Mouse (Mus musculus) embryonic facial prominence, embryonic 15.5 days (tissue): ENCODE results near the gene Kcne3. TPM values are rescaled to one million over a fixed set of nuclear protein-coding genes. Genes with fewer than 3 reads are reported as not detected.

Experiments
- ATAC-seq: fragments of 200-750 bp; cut with Nextera tagmentation; 2 replicates; pipeline ENCODE4 v1.8.0; 2017; ENCODE audit warnings: low read depth, moderate TSS enrichment; ENCODE audit not compliant: insufficient number of reproducible peaks, low FRiP score, low TSS enrichment
- H3K27ac ChIP-seq: fragments of 300-500 bp; sonication (generic); replicated peaks from 2 replicates; pipeline ENCODE4 v1.5.1; 2015; ENCODE audit warnings: mild to moderate bottlenecking, inconsistent platforms
- H3K27me3 ChIP-seq: fragments of 300-500 bp; sonication (generic); 2 replicates; pipeline ENCODE4 v1.6.1; 2015; ENCODE audit warnings: inconsistent platforms
- H3K36me3 ChIP-seq: fragments of 300-500 bp; sonication (generic); 2 replicates; pipeline ENCODE4 v1.6.1; 2015; ENCODE audit warnings: mild to moderate bottlenecking, inconsistent platforms
- H3K4me1 ChIP-seq: fragments of 300-500 bp; sonication (generic); 2 replicates; pipeline ENCODE4 v1.6.1; 2015; ENCODE audit warnings: inconsistent platforms
- H3K4me2 ChIP-seq: fragments of 300-500 bp; sonication (generic); replicated peaks from 2 replicates; pipeline ENCODE4 v1.6.1; 2015; ENCODE audit warnings: mild to moderate bottlenecking, inconsistent platforms
- H3K4me3 ChIP-seq: fragments of 300-500 bp; sonication (generic); replicated peaks from 2 replicates; pipeline ENCODE4 v1.5.1; 2015; ENCODE audit warnings: mild to moderate bottlenecking, inconsistent platforms
- H3K9ac ChIP-seq: fragments of 300-500 bp; sonication (generic); 2 replicates; pipeline ENCODE4 v1.6.1; 2015; ENCODE audit warnings: inconsistent platforms
- H3K9me3 ChIP-seq: fragments of 300-500 bp; sonication (generic); replicated peaks from 2 replicates; pipeline ENCODE4 v1.6.1; 2016; ENCODE audit warnings: inconsistent platforms
- WGBS: fragments of 180-500 bp; shearing (Covaris S2); methylation state at CpG from one replicate; pipeline ENCODE4 v1.1.7; 2015; 5-methylcytosine and 5-hydroxymethylcytosine counted together
- polyA plus RNA-seq: library from polyadenylated mRNA; unstranded; fragments of >200 nt; fragmentation: Nextera tagmentation; extraction: Ambion mirVana; gene quantifications from 2 replicates; pipeline ENCODE4 v1.2.1, GENCODE M21; 2015

Kcne3 gene
- polyA plus RNA-seq, 1 experiment from 2014 or later = 17.6 TPM

DNA sequence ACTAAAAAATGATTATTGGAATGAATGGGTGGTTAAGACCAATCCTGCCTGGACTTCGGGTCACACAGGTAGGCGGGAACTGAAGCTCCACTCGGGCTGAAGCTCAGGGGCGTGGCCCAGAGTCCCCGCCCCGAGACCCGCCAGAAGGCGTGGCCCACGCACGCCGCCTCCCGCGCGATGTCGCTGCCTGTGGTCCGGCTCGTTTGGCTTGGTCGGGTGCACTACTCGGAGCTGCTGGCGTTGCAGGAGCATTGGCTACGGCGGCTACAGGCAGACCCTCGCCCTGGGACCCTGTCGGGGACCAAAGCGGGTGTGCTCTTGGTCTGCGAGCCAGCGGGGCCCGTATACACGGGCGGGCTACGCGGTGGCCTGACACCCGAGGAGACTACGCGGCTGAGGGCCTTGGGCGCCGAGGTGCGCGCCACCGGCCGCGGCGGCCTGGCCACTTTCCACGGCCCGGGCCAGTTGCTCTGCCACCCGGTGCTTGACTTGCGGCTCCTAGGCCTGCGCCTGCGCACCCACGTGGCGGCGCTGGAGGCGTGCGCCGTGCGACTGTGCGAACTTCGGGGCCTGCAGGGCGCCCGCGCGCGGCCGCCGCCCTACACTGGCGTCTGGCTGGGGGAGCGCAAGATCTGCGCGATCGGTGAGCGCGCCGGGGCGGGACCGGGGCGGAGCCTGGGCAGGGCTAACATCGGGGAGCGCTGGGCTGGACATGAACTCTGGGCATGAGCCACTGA lies 17.0 kb upstream of the Kcne3 start, which contains the start of gene Lipt2:
Gene Lipt2 (plus strand): TSS at position 173 of the 737 bp plus-strand sequence.
- peak; percentile 95 for ATAC-seq
- WGBS = under 1% methylated on average over 66 of the region's 78 CpGs
- Histone ChIP-seq H3K4me1 (peaks cover 9% of the 10 kb centered on the region; the same call in 1 of the 2 replicates), H3K9ac (peak within 1 kb of the TSS; percentile 92), H3K36me3 (no peaks in the 10 kb centered on the region), H3K4me2 (peak within 1 kb of the TSS; percentile 84), H3K27me3 (no peaks in the 10 kb centered on the region), H3K27ac (peak within 1 kb of the TSS; percentile 98), H3K9me3 (no peaks in the 10 kb centered on the region), H3K4me3 (peak within 1 kb of the TSS; percentile 93)

DNA sequence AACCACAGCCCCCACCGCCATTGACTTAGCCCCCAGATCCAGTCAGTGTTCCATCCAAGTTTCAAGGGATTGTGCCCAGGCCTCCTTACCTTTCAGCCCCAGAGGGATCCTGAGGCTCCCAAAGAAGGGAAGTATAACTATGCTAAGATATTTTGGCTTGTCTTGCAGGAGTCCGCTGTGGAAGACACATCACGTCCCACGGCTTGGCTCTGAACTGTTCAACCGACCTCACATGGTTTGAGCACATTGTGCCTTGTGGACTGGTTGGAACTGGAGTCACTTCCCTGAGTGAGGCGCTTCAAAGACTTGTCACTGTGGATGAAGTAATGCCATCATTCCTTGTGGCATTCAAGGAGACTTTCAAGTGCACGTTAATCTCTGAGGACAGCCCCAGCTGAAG lies 16.3 kb upstream of the Kcne3 start:
- peak overlapping the region; percentile 92 for H3K9ac ChIP-seq
- peaks cover 9% of the 10 kb centered on the region; the same call in 1 of the 2 replicates for H3K4me1 ChIP-seq
- H3K36me3 ChIP-seq = no peaks in the 10 kb centered on the region
- H3K27ac ChIP-seq = peak overlapping the region; percentile 98
- WGBS = 57% methylated on average over 7 of the region's 7 CpGs
- no peak for ATAC-seq
- H3K9me3 ChIP-seq = no peaks in the 10 kb centered on the region
- no peaks in the 10 kb centered on the region for H3K27me3 ChIP-seq
- peak overlapping the region; percentile 84 for H3K4me2 ChIP-seq
- peak overlapping the region; percentile 93 for H3K4me3 ChIP-seq

DNA sequence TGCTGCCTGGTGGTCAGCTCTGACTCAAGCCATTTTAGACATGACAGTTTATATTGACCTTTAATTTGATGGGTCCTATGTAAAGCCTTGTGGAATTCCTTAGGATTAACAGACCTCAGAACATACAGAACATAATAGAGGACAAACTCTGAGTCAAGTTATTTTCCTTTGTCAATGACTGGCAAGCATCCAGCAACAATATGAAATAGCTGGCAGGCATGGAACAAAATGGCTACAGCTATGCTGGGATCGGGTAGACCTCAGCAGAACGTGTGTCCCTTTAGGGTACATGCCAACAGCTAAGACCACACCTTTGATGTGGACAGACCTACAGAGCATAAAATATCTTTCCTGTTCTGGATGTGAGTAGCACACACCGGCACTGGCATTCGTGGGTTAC lies 12.8 kb upstream of the Kcne3 start:
- Histone ChIP-seq H3K4me1 (peaks cover 9% of the 10 kb centered on the region; the same call in 1 of the 2 replicates), H3K27me3 (no peaks in the 10 kb centered on the region), H3K9me3 (no peaks in the 10 kb centered on the region), H3K36me3 (no peaks in the 10 kb centered on the region), H3K27ac (no peak overlapping the region), H3K9ac (no peak overlapping the region), H3K4me3 (no peak overlapping the region), H3K4me2 (no peak overlapping the region)
- 43% methylated on average over 4 of the region's 4 CpGs for WGBS
- ATAC-seq = no peak

- Histone ChIP-seq H3K4me1 (no peaks in the 10 kb centered on the region), H3K36me3 (no peaks in the 10 kb centered on the region), H3K27ac (no peak overlapping the region), H3K9ac (no peak overlapping the region), H3K4me3 (no peak overlapping the region), H3K27me3 (no peaks in the 10 kb centered on the region), H3K4me2 (no peak overlapping the region), H3K9me3 (no peaks in the 10 kb centered on the region)
- no peak for ATAC-seq
- WGBS = 74% methylated on average over 11 of the region's 11 CpGs
These were observed 7.6 kb upstream of the Kcne3 start for GRCm38 (mm10) chr7:100168654-100169053.

DNA sequence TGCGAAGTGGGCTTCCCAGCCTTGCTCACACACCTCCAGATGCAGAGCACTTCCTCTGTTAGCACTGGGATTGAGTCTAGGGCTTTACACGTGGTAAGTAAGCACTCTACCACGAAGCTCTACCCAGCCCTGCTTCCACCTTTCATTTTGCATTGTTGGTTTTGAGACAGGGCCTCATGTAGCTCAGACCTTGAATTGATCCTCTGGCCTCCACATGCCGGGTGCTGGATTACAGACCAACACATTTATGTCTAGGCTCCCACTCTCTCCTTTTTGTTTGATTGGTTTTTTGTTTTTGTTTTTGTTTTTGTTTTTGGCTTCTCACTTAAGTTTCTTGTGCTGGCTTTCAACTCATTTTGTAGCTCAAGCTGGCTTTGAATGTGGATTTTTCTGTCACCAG lies 5.5 kb upstream of the Kcne3 start:
- no peak overlapping the region for H3K9ac ChIP-seq
- H3K27ac ChIP-seq = no peak overlapping the region
- H3K4me3 ChIP-seq = no peak overlapping the region
- ATAC-seq = no peak
- no peaks in the 10 kb centered on the region for H3K36me3 ChIP-seq
- no peaks in the 10 kb centered on the region for H3K4me1 ChIP-seq
- H3K9me3 ChIP-seq = no peaks in the 10 kb centered on the region
- no peak overlapping the region for H3K4me2 ChIP-seq
- H3K27me3 ChIP-seq = no peaks in the 10 kb centered on the region
- 67% methylated on average over 4 of the region's 4 CpGs for WGBS

DNA sequence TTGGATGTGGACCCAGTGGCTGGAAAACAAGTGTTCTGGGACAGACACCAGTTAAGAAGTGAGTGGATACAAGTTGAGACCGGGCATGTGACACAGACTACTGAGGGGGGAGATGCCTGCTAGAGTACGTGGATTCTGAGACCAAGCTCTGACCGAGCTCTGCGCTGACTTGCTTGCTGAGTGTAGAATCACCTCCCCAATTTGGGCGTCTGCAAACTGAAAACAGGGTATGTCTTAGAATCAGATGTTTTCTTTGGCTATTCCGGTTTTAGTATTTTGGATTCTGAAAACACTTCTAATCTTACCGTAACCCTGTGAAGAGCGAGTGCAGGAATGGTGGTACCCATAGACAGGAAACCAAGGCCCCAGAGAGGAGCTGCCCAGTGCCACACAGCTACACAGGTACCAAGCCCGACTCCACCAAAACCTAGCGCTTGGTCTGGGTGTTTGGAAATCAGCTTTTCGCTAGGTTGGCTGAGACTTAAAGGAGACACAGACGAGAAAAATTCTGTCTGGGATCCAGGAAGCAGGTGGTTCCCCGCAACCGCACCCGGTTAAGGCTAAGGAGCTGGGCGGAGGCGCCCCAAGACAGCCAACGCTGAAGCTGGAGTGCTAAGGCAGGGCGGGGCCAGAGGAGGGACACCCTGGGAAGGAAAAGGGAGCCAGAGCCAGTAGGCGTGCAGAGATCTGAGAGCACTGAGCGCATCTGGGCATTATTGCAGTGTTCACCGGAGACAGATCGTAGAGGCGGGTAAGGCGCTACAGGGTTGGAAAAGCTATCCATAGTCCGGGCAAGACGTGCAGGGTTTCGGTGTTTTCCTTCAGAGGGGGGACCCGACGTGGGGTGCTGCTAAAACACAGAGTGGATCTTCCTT lies 2.0 kb downstream of the Kcne3 start:
- H3K27me3 ChIP-seq = peaks cover 44% of the 10 kb centered on the region
- H3K9ac ChIP-seq = no peak overlapping the region; the same call in 1 of the 2 replicates
- no peak overlapping the region for H3K27ac ChIP-seq
- H3K9me3 ChIP-seq = no peaks in the 10 kb centered on the region
- H3K36me3 ChIP-seq = no peaks in the 10 kb centered on the region
- peak overlapping the region; percentile 40 for H3K4me3 ChIP-seq
- peaks cover 16% of the 10 kb centered on the region for H3K4me1 ChIP-seq
- WGBS = 6% methylated on average over 30 of the region's 30 CpGs
- peak overlapping the region; percentile 73 for H3K4me2 ChIP-seq
- ATAC-seq = peak; percentile 84

GRCm38 (mm10) chr7:100178891-100179233 lies 2.6 kb downstream of the Kcne3 start:
- no peak overlapping the region for H3K27ac ChIP-seq
- no peaks in the 10 kb centered on the region for H3K9me3 ChIP-seq
- H3K27me3 ChIP-seq = peaks cover 44% of the 10 kb centered on the region
- no peak overlapping the region; the same call in 1 of the 2 replicates for H3K9ac ChIP-seq
- H3K4me2 ChIP-seq = peak overlapping the region; percentile 73
- ATAC-seq = no peak
- WGBS = 2% methylated on average over 15 of the region's 15 CpGs
- H3K36me3 ChIP-seq = no peaks in the 10 kb centered on the region
- peak overlapping the region; percentile 40 for H3K4me3 ChIP-seq
- peaks cover 16% of the 10 kb centered on the region for H3K4me1 ChIP-seq

GRCm38 (mm10) chr7:100179394-100179793 lies 3.1 kb downstream of the Kcne3 start:
- peak overlapping the region; percentile 40 for H3K4me3 ChIP-seq
- H3K4me2 ChIP-seq = peak overlapping the region; percentile 73
- no peaks in the 10 kb centered on the region for H3K9me3 ChIP-seq
- H3K9ac ChIP-seq = no peak overlapping the region
- no peak overlapping the region for H3K27ac ChIP-seq
- no peaks in the 10 kb centered on the region for H3K36me3 ChIP-seq
- peaks cover 44% of the 10 kb centered on the region for H3K27me3 ChIP-seq
- H3K4me1 ChIP-seq = peaks cover 16% of the 10 kb centered on the region
- 48% methylated on average over 7 of the region's 7 CpGs for WGBS
- no peak for ATAC-seq

GRCm38 (mm10) chr7:100179836-100180407 lies 3.6 kb downstream of the Kcne3 start:
- Histone ChIP-seq H3K4me1 (peaks cover 16% of the 10 kb centered on the region), H3K9ac (no peak overlapping the region), H3K4me2 (no peak overlapping the region), H3K9me3 (no peaks in the 10 kb centered on the region), H3K4me3 (no peak overlapping the region; the same call in 1 of the 2 replicates), H3K27ac (no peak overlapping the region), H3K27me3 (peaks cover 44% of the 10 kb centered on the region), H3K36me3 (no peaks in the 10 kb centered on the region)
- ATAC-seq = no peak
- 67% methylated on average over 7 of the region's 7 CpGs for WGBS

- no peaks in the 10 kb centered on the region for H3K36me3 ChIP-seq
- WGBS = 74% methylated on average over 2 of the region's 2 CpGs
- peaks cover 42% of the 10 kb centered on the region for H3K27me3 ChIP-seq
- no peak overlapping the region for H3K9ac ChIP-seq
- H3K4me2 ChIP-seq = no peak overlapping the region
- H3K4me1 ChIP-seq = peaks cover 16% of the 10 kb centered on the region
- H3K27ac ChIP-seq = no peak overlapping the region
- no peak overlapping the region for H3K4me3 ChIP-seq
- H3K9me3 ChIP-seq = no peaks in the 10 kb centered on the region
- no peak for ATAC-seq
These were observed 4.9 kb downstream of the Kcne3 start for GRCm38 (mm10) chr7:100181176-100181575.

GRCm38 (mm10) chr7:100181614-100182013 lies 5.3 kb downstream of the Kcne3 start:
- H3K27me3 ChIP-seq = peaks cover 37% of the 10 kb centered on the region
- no peak overlapping the region for H3K4me2 ChIP-seq
- ATAC-seq = no peak

More at GRCm38 (mm10) chr7:100181614-100182013, 5.3 kb downstream of the Kcne3 start:
- Histone ChIP-seq H3K27ac (no peak overlapping the region), H3K4me3 (no peak overlapping the region), H3K4me1 (peaks cover 16% of the 10 kb centered on the region), H3K9me3 (no peaks in the 10 kb centered on the region), H3K36me3 (no peaks in the 10 kb centered on the region), H3K9ac (no peak overlapping the region)
- WGBS = 66% methylated on average over 3 of the region's 3 CpGs
